Mouse (Mus musculus) cerebellum, adult 11-12 months (tissue): ENCODE results near the gene Rnf31.

Source experiments
- DNase-seq: peaks from one replicate; pipeline ENCODE4 v3.0.0; 2022

The Rnf31 gene

GRCm38 (mm10) chr14:55578668-55579269 lies 12.7 kb upstream of the Rnf31 start:
- DNase-seq = no peak

GRCm38 (mm10) chr14:55579511-55580496 lies 11.7 kb upstream of the Rnf31 start:
- DNase-seq = peak; percentile 25

GRCm38 (mm10) chr14:55580731-55581130 lies 10.8 kb upstream of the Rnf31 start:
- peak; percentile 28 for DNase-seq

- no peak for DNase-seq
These were observed 9.4 kb upstream of the Rnf31 start for GRCm38 (mm10) chr14:55581981-55582681.

- DNase-seq = no peak
These were observed 7.2 kb upstream of the Rnf31 start for GRCm38 (mm10) chr14:55584303-55584701.

GRCm38 (mm10) chr14:55584702-55585565 lies 6.6 kb upstream of the Rnf31 start, which contains the start of gene Emc9:
Gene Emc9 (minus strand): TSS chr14:55585302.
- DNase-seq = peak; percentile 87

GRCm38 (mm10) chr14:55585566-55585960 lies 5.9 kb upstream of the Rnf31 start:
- DNase-seq = peak; percentile 43

- DNase-seq = no peak
These were observed 5.4 kb upstream of the Rnf31 start for GRCm38 (mm10) chr14:55586149-55586548.

- peak; percentile 26 for DNase-seq
These were observed 2.2 kb upstream of the Rnf31 start for GRCm38 (mm10) chr14:55589271-55589670.

- peak; percentile 34 for DNase-seq
These were observed 1.6 kb upstream of the Rnf31 start for GRCm38 (mm10) chr14:55589771-55590448.

GRCm38 (mm10) chr14:55590748-55591330 lies 669 bp upstream of the Rnf31 start, which contains the start of gene Psme2:
Gene Psme2 (minus strand): TSS chr14:55591113.
- peak; percentile 89 for DNase-seq

- peak; percentile 62 for DNase-seq
These were observed 718 bp downstream of the Rnf31 start for GRCm38 (mm10) chr14:55592226-55592625.

- peak; percentile 34 for DNase-seq
These were observed 4.7 kb downstream of the Rnf31 start for GRCm38 (mm10) chr14:55596036-55596690.

- DNase-seq = no peak
These were observed 7.2 kb downstream of the Rnf31 start for GRCm38 (mm10) chr14:55598521-55599390.

GRCm38 (mm10) chr14:55603271-55603632 lies 11.7 kb downstream of the Rnf31 start, which contains the start of gene Irf9:
Gene Irf9 (plus strand): TSS chr14:55603571.
- no peak for DNase-seq

- DNase-seq = peak; percentile 83
These were observed 12.4 kb downstream of the Rnf31 start for GRCm38 (mm10) chr14:55603633-55604576.

- no peak for DNase-seq
These were observed 13.3 kb downstream of the Rnf31 start for GRCm38 (mm10) chr14:55604823-55605222.

GRCm38 (mm10) chr14:55605743-55606459 lies 14.4 kb downstream of the Rnf31 start:
- no peak for DNase-seq
